Mouse (Mus musculus) yolk sac, embryonic 10.5 days (tissue): ENCODE measurements around the gene Smarca2.

Source experiments
- DNase-seq: peaks from one replicate; pipeline ENCODE4 v3.0.0-alpha.2; 2017; ENCODE audit warnings: low spot score

Smarca2 gene

GRCm38 (mm10) chr19:26776066-26777025, 171.5 kb downstream of the Smarca2 start:
- DNase-seq, result no peak

DNA sequence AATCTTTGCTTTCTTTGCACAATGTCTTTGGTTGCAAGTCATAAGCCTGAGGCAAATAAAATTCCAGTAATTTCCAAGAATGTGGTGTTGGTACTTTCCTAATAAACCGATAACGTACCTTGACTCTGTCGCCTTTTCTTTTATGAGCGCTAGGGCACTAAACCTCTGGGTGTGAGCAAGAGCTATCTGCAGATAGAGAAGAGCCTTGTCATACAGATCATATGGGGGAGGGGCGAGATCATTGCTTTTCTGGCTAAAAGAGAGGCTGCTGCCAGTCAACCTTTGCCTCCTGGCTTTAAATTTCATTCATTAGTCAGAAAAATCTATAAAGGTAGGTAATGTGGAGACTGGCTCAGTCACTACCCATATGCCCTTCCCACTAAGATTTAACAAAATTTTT, 173.3 kb downstream of the Smarca2 start:
- DNase-seq, result no peak

DNA sequence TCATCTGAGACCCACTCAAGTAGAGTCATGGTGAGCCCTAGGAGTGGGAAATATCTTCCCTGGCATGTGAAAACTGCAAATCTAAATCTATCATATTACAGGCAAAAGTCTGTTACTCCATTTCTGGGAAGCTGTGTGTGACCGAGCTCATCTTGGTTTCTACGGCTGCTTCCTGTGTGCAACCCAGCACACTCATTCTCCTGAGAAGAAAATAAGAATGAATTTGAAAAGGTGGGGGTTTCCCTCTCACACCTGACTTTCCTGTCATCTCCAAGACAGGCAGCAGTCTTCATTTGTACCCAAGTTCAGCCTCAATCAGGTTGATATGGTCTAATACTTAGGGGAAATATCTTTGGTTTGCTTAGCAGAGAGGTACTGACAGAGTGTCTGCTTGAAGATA, 176.4 kb downstream of the Smarca2 start:
- no peak for DNase-seq

- no peak for DNase-seq
These were observed 183.6 kb downstream of the Smarca2 start for GRCm38 (mm10) chr19:26788446-26788845.

GRCm38 (mm10) chr19:26790386-26791346, 185.8 kb downstream of the Smarca2 start:
- DNase-seq, result no peak

DNA sequence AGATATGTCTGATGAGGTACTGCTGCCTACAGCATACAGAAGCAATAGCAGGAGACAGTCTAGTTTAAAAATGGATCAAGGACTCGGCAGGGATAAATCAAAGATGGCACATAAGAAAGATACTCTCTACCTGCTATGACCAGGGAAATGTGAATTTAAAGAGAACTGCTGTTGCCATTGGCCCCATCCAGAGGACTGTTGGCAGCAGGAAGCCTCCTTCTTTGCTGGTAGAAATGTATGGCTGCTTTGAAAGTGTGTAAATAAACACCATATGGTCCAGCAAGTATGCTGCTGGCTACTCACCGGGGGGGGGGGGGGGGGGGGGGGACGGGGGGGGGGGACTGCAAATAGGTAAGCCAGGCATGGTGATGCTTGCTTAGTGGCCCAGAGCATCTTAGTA, 189.5 kb downstream of the Smarca2 start:
- no peak for DNase-seq

DNA sequence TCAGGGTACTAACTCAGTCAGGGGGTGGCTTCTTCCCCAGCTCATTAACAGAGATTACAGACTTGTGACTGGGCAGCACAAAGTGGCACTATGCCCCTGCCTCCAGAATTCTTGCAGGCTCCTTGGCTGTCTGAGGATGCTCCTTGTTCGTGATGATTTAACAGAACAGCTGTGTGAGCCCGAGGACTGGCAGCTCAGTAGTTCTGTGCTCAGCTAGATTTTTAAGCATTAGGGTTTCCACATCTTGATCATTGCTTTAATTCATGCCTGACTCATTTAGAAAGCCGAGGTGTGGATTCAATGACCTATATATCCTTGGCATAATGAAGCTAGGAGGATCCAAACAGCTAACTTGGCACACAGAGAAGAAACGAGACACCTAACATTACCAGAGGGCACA, 191.2 kb downstream of the Smarca2 start:
- DNase-seq, result no peak

GRCm38 (mm10) chr19:26804401-26804800, 199.6 kb downstream of the Smarca2 start:
- no peak for DNase-seq

GRCm38 (mm10) chr19:26814629-26815028, 209.8 kb downstream of the Smarca2 start:
- DNase-seq, result no peak

GRCm38 (mm10) chr19:26817901-26818300, 213.1 kb downstream of the Smarca2 start:
- DNase-seq, result no peak
